Mouse (Mus musculus): Measurements from ENCODE around the gene LTO1.

DNA sequence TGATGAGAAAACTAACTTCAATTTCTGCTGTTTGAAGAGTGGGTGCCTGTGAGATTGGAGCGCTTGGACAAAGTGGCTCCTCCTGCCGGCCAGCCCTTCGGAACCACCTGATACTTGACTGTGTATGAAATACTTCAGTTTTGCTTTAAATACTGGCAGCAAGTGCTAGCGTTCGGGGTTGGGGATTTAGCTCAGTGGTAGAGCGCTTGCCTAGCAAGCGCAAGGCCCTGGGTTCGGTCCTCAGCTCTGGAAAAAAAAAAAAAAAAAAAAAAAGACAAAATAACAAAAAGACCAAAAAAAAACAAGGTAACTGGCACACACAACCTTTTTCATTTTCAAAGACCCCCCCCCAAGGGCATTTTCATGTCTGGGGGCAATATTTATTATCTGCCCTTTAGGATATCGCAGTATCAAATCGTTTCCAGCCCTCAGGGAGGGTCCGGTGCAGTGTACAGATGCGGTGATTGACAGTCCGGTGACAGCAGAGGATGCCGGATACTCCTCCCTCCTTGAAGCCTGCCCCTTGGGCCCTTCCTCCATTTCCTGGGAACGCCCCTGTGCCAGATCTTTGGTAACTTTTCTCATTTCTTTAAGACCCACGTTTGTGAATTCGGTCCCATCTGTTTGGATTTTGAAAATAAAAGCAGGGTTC is 478 bp upstream of the LTO1 start:
- TF ChIP-seq POLR2A (IDR thresholded peaks at IDR 0.05; ENCODE audit: low read depth, low read length) (no peak), CTCF (IDR thresholded peaks at IDR 0.05; ENCODE audit: borderline replicate concordance, insufficient read depth, low read length) (no peak)

Data from embryonic fibroblast, embryonic 13.5 days (primary cell).